Mouse (Mus musculus): ENCODE measurements around the gene Timm50.

The Timm50 gene

GRCm38 (mm10) chr7:28311926-28312543 lies at the start of gene Timm50:
Gene Timm50, minus strand, starts transcription at chr7:28312072.
- DNase-seq (ENCODE audit: low spot score) = peak; percentile 96

GRCm38 (mm10) chr7:28360291-28360690 lies 48.4 kb upstream of the Timm50 start:
- DNase-seq (ENCODE audit: low spot score) = no peak

- DNase-seq (ENCODE audit: low spot score) = no peak
Measured at GRCm38 (mm10) chr7:28359854-28360253, 48.0 kb upstream of the Timm50 start.

- DNase-seq (ENCODE audit: low spot score) = no peak
Measured at GRCm38 (mm10) chr7:28358431-28358830, 46.6 kb upstream of the Timm50 start.

GRCm38 (mm10) chr7:28357984-28358383 lies 46.1 kb upstream of the Timm50 start:
- DNase-seq (ENCODE audit: low spot score) = no peak

GRCm38 (mm10) chr7:28356981-28357380 lies 45.1 kb upstream of the Timm50 start:
- DNase-seq (ENCODE audit: low spot score) = no peak

DNA sequence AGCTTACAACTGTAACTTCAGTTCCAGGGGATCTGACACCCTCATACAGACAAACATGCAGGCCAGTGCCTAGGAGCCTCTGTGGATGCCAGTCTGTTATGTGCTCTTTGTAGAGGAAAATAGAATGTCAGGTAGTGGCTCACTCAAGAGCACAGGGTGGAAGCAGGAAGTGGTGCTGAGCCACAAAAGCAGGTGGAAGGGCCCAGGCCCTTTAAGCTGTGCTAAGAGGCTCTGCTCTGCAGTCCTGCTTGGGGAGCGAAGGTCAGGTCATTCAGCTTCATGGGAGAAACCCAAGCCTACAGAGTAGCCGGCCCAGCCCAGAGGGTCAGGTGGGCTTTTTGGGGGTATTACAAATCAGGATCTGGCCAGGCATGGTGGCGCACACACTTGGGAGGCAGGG lies 43.3 kb upstream of the Timm50 start:
- no peak for DNase-seq (ENCODE audit: low spot score)

DNA sequence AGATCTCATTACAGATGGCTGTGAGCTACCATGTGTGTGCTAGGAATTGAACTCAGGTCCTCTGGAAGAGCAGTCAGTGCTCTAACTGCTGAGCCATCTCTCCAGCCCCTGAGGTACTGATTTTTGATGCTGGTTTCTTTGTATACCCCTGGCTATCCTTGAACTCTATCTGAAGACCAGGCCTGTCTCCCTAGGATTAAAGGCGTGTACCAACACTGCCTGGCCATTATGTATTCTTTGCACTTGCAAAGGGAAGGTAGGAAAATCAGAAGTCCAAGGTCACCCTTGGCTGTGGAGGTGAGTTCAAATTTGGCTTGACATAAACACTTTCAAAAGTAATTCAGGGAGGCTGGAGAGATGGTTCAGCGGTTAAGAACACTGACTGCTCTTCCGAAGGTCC lies 42.7 kb upstream of the Timm50 start:
- DNase-seq (ENCODE audit: low spot score) = no peak

GRCm38 (mm10) chr7:28354113-28354581 lies 42.3 kb upstream of the Timm50 start:
- DNase-seq (ENCODE audit: low spot score) = no peak

GRCm38 (mm10) chr7:28353267-28353666 lies 41.4 kb upstream of the Timm50 start:
- no peak for DNase-seq (ENCODE audit: low spot score)

DNA sequence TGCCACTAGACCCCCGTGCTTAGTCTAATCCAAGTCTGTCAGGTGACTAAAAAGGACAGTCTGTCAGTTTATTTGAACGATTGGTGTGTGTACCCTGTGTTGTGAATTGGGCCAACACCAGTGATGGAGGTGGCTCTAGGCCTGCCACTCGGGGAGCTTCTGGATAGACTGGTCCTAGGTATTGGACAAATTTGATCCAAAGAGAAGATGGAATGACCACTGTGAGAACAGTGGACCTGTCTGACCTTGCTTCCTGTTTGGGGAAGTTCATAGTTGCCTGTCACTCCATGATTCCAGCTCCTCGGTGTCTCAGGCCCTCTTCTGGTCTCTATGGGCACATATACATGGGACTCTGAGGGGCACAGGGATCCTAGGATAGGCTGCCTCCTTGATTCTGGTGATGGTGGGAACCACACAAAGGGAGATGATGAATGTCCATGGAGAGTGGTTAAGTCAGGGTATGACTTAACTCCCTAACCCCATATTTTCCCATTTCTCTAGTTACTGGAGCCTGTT lies 39.9 kb upstream of the Timm50 start:
- no peak for DNase-seq (ENCODE audit: low spot score)

- DNase-seq (ENCODE audit: low spot score) = peak; percentile 97
Measured at GRCm38 (mm10) chr7:28350155-28350883, 38.4 kb upstream of the Timm50 start, which contains the start of gene Rps16. Gene Rps16, plus strand, starts transcription at chr7:28350652.

DNA sequence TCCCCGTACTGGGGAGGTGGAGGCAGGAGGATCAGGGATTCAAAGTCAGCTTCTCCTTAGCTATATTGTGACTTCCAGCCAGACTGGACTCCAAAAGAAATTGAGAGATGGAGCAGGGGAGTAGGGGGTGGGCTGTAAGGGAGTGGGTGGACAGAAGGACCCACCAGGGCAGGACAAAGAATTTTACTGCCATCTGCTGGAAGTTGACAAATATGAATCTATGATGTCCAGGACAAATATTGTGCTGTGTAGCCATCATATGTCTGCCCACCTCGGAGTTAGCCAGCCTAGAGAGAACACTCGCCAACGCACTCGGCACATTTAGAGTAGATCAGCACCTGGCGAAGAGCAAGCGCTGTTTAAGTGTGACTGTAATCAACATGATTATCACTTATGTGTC lies 36.7 kb upstream of the Timm50 start:
- DNase-seq (ENCODE audit: low spot score) = no peak

DNA sequence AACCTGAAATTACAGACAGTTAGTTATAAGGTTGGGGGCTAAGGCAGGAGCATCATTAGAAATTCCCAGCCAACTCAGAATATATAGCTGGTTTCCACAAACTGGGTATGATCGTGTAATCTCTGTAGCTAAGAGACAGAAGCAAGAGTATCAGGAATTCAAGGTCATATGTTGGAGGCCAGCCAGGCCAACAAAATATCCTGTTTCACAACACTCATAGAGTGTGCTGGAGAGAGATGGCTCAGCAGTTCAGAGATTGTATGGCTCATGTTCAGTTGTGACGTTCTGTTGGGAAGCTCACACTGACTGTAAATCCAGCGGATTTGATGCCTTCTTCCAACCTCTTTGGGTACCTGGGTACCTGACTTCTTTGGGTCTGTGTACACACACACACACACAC lies 35.9 kb upstream of the Timm50 start:
- DNase-seq (ENCODE audit: low spot score) = no peak

DNA sequence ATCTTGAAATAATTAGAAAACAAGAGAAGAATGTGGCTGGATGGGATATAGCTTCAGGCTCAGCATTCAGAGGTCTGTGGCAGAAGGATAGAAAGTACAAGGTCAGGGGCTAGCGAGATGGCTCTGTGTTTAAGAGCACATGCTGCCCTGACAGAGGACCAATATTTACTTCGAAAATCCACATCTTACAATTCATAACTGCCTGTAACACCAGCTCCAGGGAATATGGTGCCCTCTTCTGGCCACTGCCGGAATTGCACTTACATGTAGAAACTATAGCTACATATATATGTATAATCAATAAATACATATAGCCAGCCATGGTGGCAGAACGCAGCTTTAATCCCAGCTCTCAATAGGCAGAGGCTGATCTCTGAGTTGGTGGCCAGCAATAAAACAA lies 32.8 kb upstream of the Timm50 start:
- DNase-seq (ENCODE audit: low spot score) = peak; percentile 82

- DNase-seq (ENCODE audit: low spot score) = no peak
Measured at GRCm38 (mm10) chr7:28341381-28341780, 29.5 kb upstream of the Timm50 start.

DNA sequence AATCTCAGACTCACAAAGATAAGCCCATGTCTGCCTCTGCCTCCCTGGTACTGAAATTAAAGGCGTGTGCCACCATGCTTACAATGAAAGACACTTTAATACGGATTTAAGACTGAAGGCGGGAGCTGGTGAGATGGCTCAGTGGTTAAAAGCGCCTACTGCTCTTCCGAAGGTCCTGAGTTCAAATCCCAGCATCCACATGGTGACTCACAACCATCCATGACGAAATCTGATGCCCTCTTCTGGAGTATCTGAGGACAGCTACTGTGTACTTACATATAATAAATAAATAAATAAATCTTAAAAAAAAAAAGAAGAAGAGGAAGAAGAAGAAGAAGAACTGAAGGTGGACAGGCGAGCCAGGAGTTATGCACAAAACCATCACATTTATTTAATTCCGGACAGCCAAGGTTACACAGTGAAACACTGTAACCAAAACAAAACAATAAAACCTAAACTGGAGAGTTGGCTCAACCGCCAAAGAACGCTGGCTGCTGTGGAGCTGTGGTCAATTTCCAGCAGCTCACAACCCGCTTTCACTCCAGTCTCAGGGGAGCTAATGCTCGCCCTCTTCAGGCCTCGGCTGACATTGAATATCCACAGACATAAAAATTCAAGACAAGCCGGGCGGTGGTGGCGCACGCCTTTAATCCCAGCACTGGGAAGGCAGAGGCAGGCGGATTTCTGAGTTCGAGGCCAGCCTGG lies 27.5 kb upstream of the Timm50 start:
- peak; percentile 59 for DNase-seq (ENCODE audit: low spot score)

GRCm38 (mm10) chr7:28338108-28338998 lies 26.5 kb upstream of the Timm50 start, which contains the start of gene Supt5:
Gene Supt5, minus strand, starts transcription at chr7:28338746.
- DNase-seq (ENCODE audit: low spot score) = peak; percentile 99

DNA sequence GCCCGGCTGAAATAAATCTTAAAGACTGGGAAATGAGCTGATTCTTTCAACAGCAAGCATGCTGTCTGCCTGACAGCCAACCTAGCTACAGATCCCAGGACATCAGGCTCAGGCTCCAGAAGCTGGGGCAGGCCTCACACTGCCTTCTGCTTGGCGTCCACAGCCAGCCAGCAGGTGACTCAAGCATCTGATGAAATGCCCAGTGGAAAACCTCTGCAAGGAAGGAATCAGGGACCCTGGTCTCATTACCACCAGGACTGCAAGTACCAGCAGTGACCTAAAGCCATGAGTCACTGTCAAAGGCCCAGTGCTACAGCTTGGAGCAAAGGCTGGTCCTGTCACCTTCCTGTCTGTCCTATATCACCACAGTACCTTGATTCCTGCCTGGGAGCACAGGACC lies 23.6 kb upstream of the Timm50 start:
- DNase-seq (ENCODE audit: low spot score) = no peak

DNA sequence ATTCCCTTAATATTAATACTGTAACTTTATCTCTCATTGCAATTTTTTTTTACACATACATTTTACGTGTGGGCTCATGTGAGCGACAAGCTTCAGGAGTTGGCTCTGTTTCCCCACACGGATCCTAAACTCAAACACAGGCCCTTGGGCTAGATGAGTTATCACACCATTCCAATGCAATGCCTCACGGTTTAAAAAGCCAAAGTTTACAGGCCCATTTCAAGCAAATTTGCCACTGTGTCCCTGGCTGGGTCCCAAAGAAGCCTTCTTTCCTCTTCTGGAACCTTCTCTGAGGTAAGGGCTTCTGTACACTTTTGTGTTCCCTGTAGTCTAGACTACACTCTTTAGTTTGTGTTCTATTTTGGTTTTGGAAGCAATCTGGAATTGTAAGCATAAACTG lies 22.7 kb upstream of the Timm50 start:
- no peak for DNase-seq (ENCODE audit: low spot score)

GRCm38 (mm10) chr7:28328260-28328659 lies 16.4 kb upstream of the Timm50 start:
- DNase-seq (ENCODE audit: low spot score) = no peak

GRCm38 (mm10) chr7:28326457-28326856 lies 14.6 kb upstream of the Timm50 start:
- no peak for DNase-seq (ENCODE audit: low spot score)

Data from c-Kit-positive CD71-positive TER-119-positive erythroid progenitor cells, embryonic 14.5 days (primary cell).